Mouse (Mus musculus): ENCODE results near the gene Rnf215. TPM values are rescaled to one million over a fixed set of nuclear protein-coding genes. Genes with fewer than 3 reads are reported as not detected.

Gene Rnf215
- 51.7 and 52.6 TPM in 2 replicates for polyA plus RNA-seq (2015; fragmentation: Nextera tagmentation; extraction: Ambion mirVana)

- no peaks in the 10 kb centered on the region for H3K27me3 ChIP-seq (replicated peaks; ENCODE audit: control insufficient read depth, insufficient read depth, low read length)
- H3K27ac ChIP-seq (ENCODE audit: low read length): peak within 1 kb of the TSS; percentile 85
- H3K4me1 ChIP-seq (replicated peaks; ENCODE audit: control insufficient read depth, insufficient read depth, low read length): peaks cover 22% of the 10 kb centered on the region
- WGBS: under 1% methylated on average over 65 of the region's 66 CpGs
- no peaks in the 10 kb centered on the region for H3K36me3 ChIP-seq (ENCODE audit: control insufficient read depth, insufficient read depth)
- peak within 1 kb of the TSS; percentile 90 for H3K4me2 ChIP-seq (ENCODE audit: low read length)
- H3K4me3 ChIP-seq (replicated peaks; ENCODE audit: low read length): peak within 1 kb of the TSS; percentile 93
- H3K9ac ChIP-seq (replicated peaks; ENCODE audit: low read depth, low read length): peak within 1 kb of the TSS; percentile 94
- peak; percentile 84 for ATAC-seq
- H3K9me3 ChIP-seq (ENCODE audit: control insufficient read depth, low read length): no peaks in the 10 kb centered on the region
Observed at GRCm38 (mm10) chr11:4134986-4135935, at the start of gene Rnf215. Rnf215 (plus strand) TSS chr11:4135202.

- no peak for ATAC-seq
- no peak overlapping the region for H3K4me3 ChIP-seq (replicated peaks; ENCODE audit: low read length)
- H3K4me1 ChIP-seq (replicated peaks; ENCODE audit: control insufficient read depth, insufficient read depth, low read length): no peaks in the 10 kb centered on the region
- no peak overlapping the region for H3K27ac ChIP-seq (ENCODE audit: low read length)
- H3K36me3 ChIP-seq (ENCODE audit: control insufficient read depth, insufficient read depth): no peaks in the 10 kb centered on the region
- no peaks in the 10 kb centered on the region for H3K9me3 ChIP-seq (ENCODE audit: control insufficient read depth, low read length)
- H3K4me2 ChIP-seq (ENCODE audit: low read length): no peak overlapping the region
- no peak overlapping the region for H3K9ac ChIP-seq (replicated peaks; ENCODE audit: low read depth, low read length)
- WGBS: 65% methylated on average over 1 of the region's 1 CpGs
- no peaks in the 10 kb centered on the region for H3K27me3 ChIP-seq (replicated peaks; ENCODE audit: control insufficient read depth, insufficient read depth, low read length)
Observed at GRCm38 (mm10) chr11:4086246-4086645, 48.8 kb upstream of the Rnf215 start.

GRCm38 (mm10) chr11:4087267-4087666 lies 47.7 kb upstream of the Rnf215 start:
- no peaks in the 10 kb centered on the region for H3K9me3 ChIP-seq (ENCODE audit: control insufficient read depth, low read length)
- no peaks in the 10 kb centered on the region for H3K4me1 ChIP-seq (replicated peaks; ENCODE audit: control insufficient read depth, insufficient read depth, low read length)
- no peaks in the 10 kb centered on the region for H3K27me3 ChIP-seq (replicated peaks; ENCODE audit: control insufficient read depth, insufficient read depth, low read length)
- H3K4me2 ChIP-seq (ENCODE audit: low read length): no peak overlapping the region
- WGBS: 40% methylated on average over 2 of the region's 2 CpGs
- no peak for ATAC-seq
- no peak overlapping the region for H3K9ac ChIP-seq (replicated peaks; ENCODE audit: low read depth, low read length)
- H3K4me3 ChIP-seq (replicated peaks; ENCODE audit: low read length): no peak overlapping the region
- H3K36me3 ChIP-seq (ENCODE audit: control insufficient read depth, insufficient read depth): no peaks in the 10 kb centered on the region
- no peak overlapping the region for H3K27ac ChIP-seq (ENCODE audit: low read length)

- Histone ChIP-seq H3K4me1 (replicated peaks; ENCODE audit: control insufficient read depth, insufficient read depth, low read length) (peaks cover 16% of the 10 kb centered on the region), H3K9me3 (ENCODE audit: control insufficient read depth, low read length) (no peaks in the 10 kb centered on the region), H3K9ac (replicated peaks; ENCODE audit: low read depth, low read length) (no peak overlapping the region), H3K27me3 (replicated peaks; ENCODE audit: control insufficient read depth, insufficient read depth, low read length) (no peaks in the 10 kb centered on the region), H3K4me3 (replicated peaks; ENCODE audit: low read length) (no peak overlapping the region), H3K4me2 (ENCODE audit: low read length) (no peak overlapping the region), H3K36me3 (ENCODE audit: control insufficient read depth, insufficient read depth) (no peaks in the 10 kb centered on the region), H3K27ac (ENCODE audit: low read length) (no peak overlapping the region)
- WGBS: 85% methylated on average over 18 of the region's 18 CpGs
- ATAC-seq: no peak
Observed at GRCm38 (mm10) chr11:4093459-4094377, 41.3 kb upstream of the Rnf215 start.

GRCm38 (mm10) chr11:4094378-4095170 lies 40.4 kb upstream of the Rnf215 start:
- Histone ChIP-seq H3K27me3 (replicated peaks; ENCODE audit: control insufficient read depth, insufficient read depth, low read length) (no peaks in the 10 kb centered on the region), H3K4me2 (ENCODE audit: low read length) (peak overlapping the region; percentile 64), H3K4me1 (replicated peaks; ENCODE audit: control insufficient read depth, insufficient read depth, low read length) (peaks cover 16% of the 10 kb centered on the region), H3K9me3 (ENCODE audit: control insufficient read depth, low read length) (no peaks in the 10 kb centered on the region), H3K9ac (replicated peaks; ENCODE audit: low read depth, low read length) (peak overlapping the region; percentile 51), H3K36me3 (ENCODE audit: control insufficient read depth, insufficient read depth) (no peaks in the 10 kb centered on the region), H3K4me3 (replicated peaks; ENCODE audit: low read length) (peak overlapping the region; percentile 53), H3K27ac (ENCODE audit: low read length) (no peak overlapping the region)
- 5% methylated on average over 23 of the region's 24 CpGs for WGBS
- no peak for ATAC-seq

- Histone ChIP-seq H3K36me3 (ENCODE audit: control insufficient read depth, insufficient read depth) (no peaks in the 10 kb centered on the region), H3K4me2 (ENCODE audit: low read length) (peak within 1 kb of the TSS; percentile 64), H3K9me3 (ENCODE audit: control insufficient read depth, low read length) (no peaks in the 10 kb centered on the region), H3K27ac (ENCODE audit: low read length) (peak within 1 kb of the TSS; percentile 65), H3K27me3 (replicated peaks; ENCODE audit: control insufficient read depth, insufficient read depth, low read length) (no peaks in the 10 kb centered on the region), H3K4me3 (replicated peaks; ENCODE audit: low read length) (peak within 1 kb of the TSS; percentile 53), H3K4me1 (replicated peaks; ENCODE audit: control insufficient read depth, insufficient read depth, low read length) (peaks cover 16% of the 10 kb centered on the region), H3K9ac (replicated peaks; ENCODE audit: low read depth, low read length) (peak within 1 kb of the TSS; percentile 59)
- ATAC-seq: no peak
- 6% methylated on average over 32 of the region's 34 CpGs for WGBS
Observed at GRCm38 (mm10) chr11:4095171-4096053, 39.6 kb upstream of the Rnf215 start, which contains the start of gene Mtfp1. Mtfp1 (minus strand) TSS chr11:4095445.

- Histone ChIP-seq H3K9me3 (ENCODE audit: control insufficient read depth, low read length) (no peaks in the 10 kb centered on the region), H3K27me3 (replicated peaks; ENCODE audit: control insufficient read depth, insufficient read depth, low read length) (no peaks in the 10 kb centered on the region), H3K27ac (ENCODE audit: low read length) (peak overlapping the region; percentile 81), H3K4me2 (ENCODE audit: low read length) (peak overlapping the region; percentile 74), H3K9ac (replicated peaks; ENCODE audit: low read depth, low read length) (peak overlapping the region; percentile 63), H3K4me1 (replicated peaks; ENCODE audit: control insufficient read depth, insufficient read depth, low read length) (peaks cover 16% of the 10 kb centered on the region), H3K4me3 (replicated peaks; ENCODE audit: low read length) (peak overlapping the region; percentile 43), H3K36me3 (ENCODE audit: control insufficient read depth, insufficient read depth) (no peaks in the 10 kb centered on the region)
- 3% methylated on average over 45 of the region's 45 CpGs for WGBS
- peak; percentile 98 for ATAC-seq
Observed at GRCm38 (mm10) chr11:4096054-4096984, 38.7 kb upstream of the Rnf215 start.

Data from forebrain, embryonic 16.5 days (tissue).